In genomic region chr6:111954401-111954800, GRCm38 (mm10) we compare ENCODE assay signal across 27 mouse cellular contexts.
A peak's percentile ranks its signal among the peaks of the same experiment; 100 is the strongest.
DNase-seq lines count a peak whose midpoint lies in the region; ATAC-seq lines count a peak whose summit lies in the region.
"Had no signal": no experiment of that assay in that cellular context is flagged by ENCODE, and none has a peak within 500 bp of the region (broad histone marks: within the 10 kb centered on the region; RNA-seq: fewer than 3 reads in every experiment).

No protein-coding gene starts in this region.

- H3K36me3 ChIP-seq in forebrain, embryonic 14.5 days (ENCODE audit: control insufficient read depth, insufficient read depth, low read length): no peaks in the 10 kb centered on the region
- H3K36me3 ChIP-seq in forebrain, embryonic 15.5 days: no peaks in the 10 kb centered on the region
- H3K36me3 ChIP-seq in embryonic facial prominence, embryonic 14.5 days (ENCODE audit: control insufficient read depth, insufficient read depth, low read length): no peaks in the 10 kb centered on the region
- H3K36me3 ChIP-seq: forebrain, embryonic 12.5 days; G1E; hindbrain, embryonic 13.5 days had no signal

- peak; percentile 1 for DNase-seq in forebrain, embryonic 14.5 days (ENCODE audit: low spot score)
- DNase-seq in Muller cell, postnatal 12 days (ENCODE audit: inconsistent ontology term): peak; percentile 68
- DNase-seq in embryonic facial prominence, embryonic 14.5 days (ENCODE audit: low spot score): peak; percentile 55
- peak; percentile 3 for DNase-seq in retina, postnatal 7 days (ENCODE audit: low read depth, low spot score)
- no peak for DNase-seq in layer of hippocampus, adult 18-20 months (ENCODE audit: low spot score in 2 of 2)
- no peak for DNase-seq in spleen, adult 12 weeks (ENCODE audit: low spot score)
- DNase-seq: adrenal gland, adult 2 months; adrenal gland, postnatal 14 days; B cell, adult 2 months; cerebellum, adult 11-12 months; cerebellum, adult 8-10 months; cerebellum, postnatal 10 days; cerebellum, postnatal 36 days; embryo, embryonic 11 days; forebrain, postnatal 0 days; gastrocnemius, adult 2 months; gastrocnemius, postnatal 14 days; heart, adult 11 months had no signal

- no peak overlapping the region for H3K9ac ChIP-seq in forebrain, embryonic 14.5 days (ENCODE audit: low read length)
- no peak overlapping the region for H3K9ac ChIP-seq in forebrain, embryonic 15.5 days (replicated peaks)
- no peak overlapping the region for H3K9ac ChIP-seq in embryonic facial prominence, embryonic 14.5 days (ENCODE audit: low read depth, low read length)
- H3K9ac ChIP-seq: forebrain, embryonic 12.5 days; forebrain, postnatal 0 days; hindbrain, embryonic 13.5 days had no signal

- H3K4me1 ChIP-seq in forebrain, embryonic 14.5 days (ENCODE audit: control insufficient read depth, insufficient read depth, low read length): no peaks in the 10 kb centered on the region
- H3K4me1 ChIP-seq in forebrain, embryonic 15.5 days: no peaks in the 10 kb centered on the region
- no peaks in the 10 kb centered on the region for H3K4me1 ChIP-seq in embryonic facial prominence, embryonic 14.5 days (ENCODE audit: control insufficient read depth, insufficient read depth, low read length)
- H3K4me1 ChIP-seq: forebrain, embryonic 12.5 days had no signal

- no peaks in the 10 kb centered on the region for H3K9me3 ChIP-seq in forebrain, embryonic 14.5 days (replicated peaks; ENCODE audit: control insufficient read depth, low read length)
- no peaks in the 10 kb centered on the region for H3K9me3 ChIP-seq in forebrain, embryonic 15.5 days
- no peaks in the 10 kb centered on the region for H3K9me3 ChIP-seq in embryonic facial prominence, embryonic 14.5 days (ENCODE audit: control insufficient read depth, low read length)
- H3K9me3 ChIP-seq: forebrain, embryonic 12.5 days; hindbrain, embryonic 13.5 days had no signal

- H3K27me3 ChIP-seq in forebrain, embryonic 14.5 days (replicated peaks; ENCODE audit: control insufficient read depth, insufficient read depth, low read length): no peaks in the 10 kb centered on the region
- no peaks in the 10 kb centered on the region for H3K27me3 ChIP-seq in forebrain, embryonic 15.5 days
- no peaks in the 10 kb centered on the region for H3K27me3 ChIP-seq in embryonic facial prominence, embryonic 14.5 days (replicated peaks; ENCODE audit: control insufficient read depth, insufficient read depth, low read length)
- H3K27me3 ChIP-seq: CH12.LX; forebrain, embryonic 12.5 days; hindbrain, embryonic 13.5 days had no signal

- no peak for ATAC-seq in forebrain, embryonic 14.5 days
- ATAC-seq in forebrain, embryonic 15.5 days (replicated peaks): no peak
- ATAC-seq in embryonic facial prominence, embryonic 14.5 days (ENCODE audit: low read depth): peak; percentile 47; the same call in 1 of the 2 replicates
- ATAC-seq: forebrain, postnatal 0 days; hindbrain, embryonic 16.5 days; inflammation-experienced regulatory T-cells, adult 6 months had no signal

- H3K4me3 ChIP-seq in forebrain, embryonic 14.5 days (ENCODE audit: low read depth, low read length): no peak overlapping the region
- H3K4me3 ChIP-seq in forebrain, embryonic 15.5 days: no peak overlapping the region
- no peak overlapping the region for H3K4me3 ChIP-seq in embryonic facial prominence, embryonic 14.5 days (ENCODE audit: low read depth, low read length)
- H3K4me3 ChIP-seq: erythroblast, embryonic 14.5 days; forebrain, embryonic 12.5 days; gastrocnemius, adult 2 months; hindbrain, embryonic 13.5 days had no signal

- no peak overlapping the region for H3K4me2 ChIP-seq in forebrain, embryonic 14.5 days (ENCODE audit: low read length)
- H3K4me2 ChIP-seq in forebrain, embryonic 15.5 days (replicated peaks): no peak overlapping the region
- H3K4me2 ChIP-seq in embryonic facial prominence, embryonic 14.5 days (ENCODE audit: low read depth, low read length): no peak overlapping the region
- H3K4me2 ChIP-seq: forebrain, embryonic 12.5 days; heart, embryonic 11.5 days; hindbrain, embryonic 13.5 days had no signal

- H3K27ac ChIP-seq in forebrain, embryonic 14.5 days (ENCODE audit: low read depth, low read length): no peak overlapping the region
- H3K27ac ChIP-seq in forebrain, embryonic 15.5 days (replicated peaks): no peak overlapping the region
- no peak overlapping the region for H3K27ac ChIP-seq in embryonic facial prominence, embryonic 14.5 days (replicated peaks; ENCODE audit: low read depth, low read length)
- H3K27ac ChIP-seq: forebrain, embryonic 12.5 days; gastrocnemius, adult 2 months; hindbrain, embryonic 13.5 days had no signal

- 47% methylated on average over 1 of the region's 1 CpGs for WGBS in forebrain, embryonic 14.5 days
- WGBS in forebrain, embryonic 15.5 days: 61% methylated on average over 1 of the region's 1 CpGs
- 60% methylated on average over 1 of the region's 1 CpGs for WGBS in embryonic facial prominence, embryonic 14.5 days

Comparison
In these comparisons a context has a peak if more than half of its experiments do, and no peak if none do; other contexts are left out.
1. DNase-seq: peak in forebrain, embryonic 14.5 days (single experiment), Muller cell, postnatal 12 days (single experiment), embryonic facial prominence, embryonic 14.5 days (single experiment) and retina, postnatal 7 days (single experiment); none in layer of hippocampus, adult 18-20 months (0 of 2) and spleen, adult 12 weeks (single experiment).